Mouse (Mus musculus): Measurements from ENCODE around the gene Mgat3. TPM values are rescaled to one million over a fixed set of nuclear protein-coding genes. Genes with fewer than 3 reads are reported as not detected.

Gene Mgat3
- 0.44 and 0.58 TPM in 2 replicates for polyA plus RNA-seq (2015; fragmentation: Nextera tagmentation; extraction: Ambion mirVana)

DNA sequence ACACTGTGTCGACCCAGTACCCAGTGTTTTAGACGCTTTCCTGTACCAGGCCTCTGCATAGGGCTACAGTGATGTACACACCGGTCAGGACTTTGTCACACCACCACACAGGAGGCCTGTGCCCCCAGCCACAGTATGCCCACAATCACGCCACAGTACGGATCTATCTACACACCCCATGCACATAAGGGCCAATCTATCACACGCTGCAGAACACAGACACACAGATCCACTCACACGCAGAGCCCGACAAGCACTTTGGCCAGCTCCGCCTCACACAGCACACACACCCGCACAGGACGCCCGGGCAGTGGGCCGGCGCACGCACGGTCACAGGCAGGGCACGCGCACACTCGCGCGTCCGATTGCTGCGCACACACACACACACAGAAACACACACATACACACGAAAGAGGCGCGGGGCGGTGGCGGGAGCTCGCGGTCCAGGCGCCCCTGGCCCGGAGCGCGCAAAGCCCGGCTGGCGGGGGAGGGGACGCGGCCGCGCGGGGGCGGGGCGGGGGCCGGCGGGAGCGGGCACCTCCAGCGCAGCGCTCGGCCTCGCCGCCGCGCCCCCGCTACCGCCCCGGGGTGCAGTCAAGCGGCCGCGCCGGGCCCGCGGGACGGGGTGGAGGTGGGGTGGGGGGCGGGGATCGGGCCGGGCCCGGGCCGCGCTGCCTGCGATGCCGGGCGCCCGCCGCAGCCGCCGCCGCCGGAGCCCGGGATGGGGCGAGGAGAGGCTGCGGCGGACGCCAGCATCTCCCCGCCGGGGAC, at the start of gene Mgat3:
Mgat3 (plus strand) TSS at position 721 of the 771 bp plus-strand sequence.
- Histone ChIP-seq H3K36me3 (no peaks in the 10 kb centered on the region), H3K4me1 (replicated peaks) (peaks cover 19% of the 10 kb centered on the region), H3K27ac (no peak within 1 kb of the TSS; the same call in 1 of the 2 replicates), H3K9ac (peak within 1 kb of the TSS; percentile 59), H3K4me3 (replicated peaks) (peak within 1 kb of the TSS; percentile 60), H3K9me3 (replicated peaks) (no peaks in the 10 kb centered on the region), H3K27me3 (peaks cover 83% of the 10 kb centered on the region), H3K4me2 (peak within 1 kb of the TSS; percentile 63)
- no peak for DNase-seq
- WGBS (ENCODE audit: insufficient replicate concordance) = 6% methylated on average over 47 of the region's 85 CpGs
- peak; percentile 31 for ATAC-seq (ENCODE audit: low read depth)

DNA sequence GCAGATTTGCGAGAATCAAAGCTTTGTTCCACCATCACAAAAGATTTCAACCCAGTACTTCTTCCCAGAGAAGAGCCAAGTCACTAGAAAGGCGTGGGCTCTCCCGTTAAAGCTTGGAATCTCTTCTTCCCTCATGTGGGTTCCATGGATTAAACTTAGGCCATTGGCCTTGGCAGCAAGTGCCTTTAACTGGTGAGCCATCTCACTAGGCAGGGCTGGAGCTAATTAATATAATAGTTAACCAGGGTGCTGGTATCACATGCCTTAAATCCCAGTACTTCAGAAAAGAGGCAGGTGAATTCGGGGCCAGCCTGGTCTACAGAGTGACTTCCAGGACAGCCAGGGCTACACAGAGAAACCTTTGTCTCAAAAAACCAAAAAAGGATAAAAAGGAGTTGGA, 48.9 kb upstream of the Mgat3 start:
- ATAC-seq (ENCODE audit: low read depth) = no peak
- no peak overlapping the region for H3K4me2 ChIP-seq
- 80% methylated on average over 4 of the region's 4 CpGs for WGBS (ENCODE audit: insufficient replicate concordance)
- no peaks in the 10 kb centered on the region for H3K36me3 ChIP-seq
- no peak overlapping the region for H3K27ac ChIP-seq
- H3K4me1 ChIP-seq (replicated peaks) = peaks cover 25% of the 10 kb centered on the region
- no peaks in the 10 kb centered on the region for H3K9me3 ChIP-seq (replicated peaks)
- H3K27me3 ChIP-seq = no peaks in the 10 kb centered on the region
- no peak overlapping the region for H3K4me3 ChIP-seq (replicated peaks)
- no peak for DNase-seq
- no peak overlapping the region for H3K9ac ChIP-seq

DNA sequence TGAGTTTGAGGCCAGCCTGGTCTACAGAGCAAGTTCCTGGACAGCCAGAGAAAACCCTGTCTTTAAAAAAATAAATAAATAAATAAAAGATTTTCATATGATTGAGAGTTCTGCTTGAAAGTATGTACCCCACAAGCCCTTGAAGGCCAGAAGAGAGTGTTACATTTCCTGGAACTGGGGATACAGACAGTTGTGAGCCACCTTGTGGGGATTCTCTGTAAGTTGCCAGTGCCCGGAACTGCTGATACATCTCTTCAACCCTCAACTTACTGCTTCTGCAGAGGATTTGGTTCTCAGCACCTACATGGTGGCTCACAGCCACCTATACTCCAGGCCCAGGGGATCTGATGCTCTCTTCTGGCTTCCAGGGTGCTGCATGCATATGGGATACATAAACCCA, 46.3 kb upstream of the Mgat3 start:
- Histone ChIP-seq H3K36me3 (no peaks in the 10 kb centered on the region), H3K27ac (peak overlapping the region; percentile 40; the same call in 1 of the 2 replicates), H3K9ac (no peak overlapping the region), H3K9me3 (replicated peaks) (no peaks in the 10 kb centered on the region), H3K4me3 (replicated peaks) (no peak overlapping the region), H3K27me3 (no peaks in the 10 kb centered on the region), H3K4me2 (no peak overlapping the region), H3K4me1 (replicated peaks) (peaks cover 50% of the 10 kb centered on the region)
- WGBS (ENCODE audit: insufficient replicate concordance) = 27% methylated on average over 1 of the region's 1 CpGs
- DNase-seq = no peak
- no peak for ATAC-seq (ENCODE audit: low read depth)

- no peaks in the 10 kb centered on the region for H3K9me3 ChIP-seq (replicated peaks)
- DNase-seq (no peak), ATAC-seq (ENCODE audit: low read depth) (no peak)
- no peaks in the 10 kb centered on the region for H3K36me3 ChIP-seq
- H3K9ac ChIP-seq = peak overlapping the region; percentile 33; the same call in 1 of the 2 replicates
- peaks cover 68% of the 10 kb centered on the region for H3K4me1 ChIP-seq (replicated peaks)
- 44% methylated on average over 6 of the region's 6 CpGs for WGBS (ENCODE audit: insufficient replicate concordance)
- peak overlapping the region; percentile 97 for H3K27ac ChIP-seq
- peak overlapping the region; percentile 68 for H3K4me2 ChIP-seq
- no peaks in the 10 kb centered on the region for H3K27me3 ChIP-seq
- H3K4me3 ChIP-seq (replicated peaks) = no peak overlapping the region
These were observed 43.5 kb upstream of the Mgat3 start for GRCm38 (mm10) chr15:80129982-80130381.

- H3K4me1 ChIP-seq (replicated peaks) = peaks cover 75% of the 10 kb centered on the region
- peak overlapping the region; percentile 68 for H3K4me2 ChIP-seq
- H3K9me3 ChIP-seq (replicated peaks) = no peaks in the 10 kb centered on the region
- DNase-seq (peak; percentile 87), ATAC-seq (ENCODE audit: low read depth) (peak; percentile 75)
- no peaks in the 10 kb centered on the region for H3K27me3 ChIP-seq
- H3K27ac ChIP-seq = peak overlapping the region; percentile 97
- H3K36me3 ChIP-seq = no peaks in the 10 kb centered on the region
- WGBS (ENCODE audit: insufficient replicate concordance) = 20% methylated on average over 5 of the region's 5 CpGs
- H3K9ac ChIP-seq = peak overlapping the region; percentile 65
- H3K4me3 ChIP-seq (replicated peaks) = peak overlapping the region; percentile 29
These were observed 42.8 kb upstream of the Mgat3 start for GRCm38 (mm10) chr15:80130689-80131088.

GRCm38 (mm10) chr15:80131421-80131820, 42.1 kb upstream of the Mgat3 start:
- Histone ChIP-seq H3K4me2 (peak overlapping the region; percentile 68), H3K4me1 (replicated peaks) (peaks cover 83% of the 10 kb centered on the region), H3K9ac (peak overlapping the region; percentile 65), H3K4me3 (replicated peaks) (no peak overlapping the region), H3K36me3 (peaks cover 5% of the 10 kb centered on the region; the same call in 1 of the 2 replicates), H3K9me3 (replicated peaks) (no peaks in the 10 kb centered on the region), H3K27ac (peak overlapping the region; percentile 97), H3K27me3 (no peaks in the 10 kb centered on the region)
- 48% methylated on average over 6 of the region's 6 CpGs for WGBS (ENCODE audit: insufficient replicate concordance)
- no peak for ATAC-seq (ENCODE audit: low read depth)
- no peak for DNase-seq

- peaks cover 15% of the 10 kb centered on the region; the same call in 1 of the 2 replicates for H3K36me3 ChIP-seq
- no peaks in the 10 kb centered on the region for H3K27me3 ChIP-seq
- H3K9ac ChIP-seq = peak overlapping the region; percentile 89
- H3K4me2 ChIP-seq = peak overlapping the region; percentile 79
- H3K4me1 ChIP-seq (replicated peaks) = peaks cover 88% of the 10 kb centered on the region
- H3K4me3 ChIP-seq (replicated peaks) = peak overlapping the region; percentile 76
- H3K9me3 ChIP-seq (replicated peaks) = no peaks in the 10 kb centered on the region
- ATAC-seq (ENCODE audit: low read depth) = no peak
- H3K27ac ChIP-seq = peak overlapping the region; percentile 97
- 69% methylated on average over 9 of the region's 9 CpGs for WGBS (ENCODE audit: insufficient replicate concordance)
- DNase-seq = no peak
These were observed 41.1 kb upstream of the Mgat3 start for GRCm38 (mm10) chr15:80132452-80132851.

GRCm38 (mm10) chr15:80132993-80133586, 40.4 kb upstream of the Mgat3 start, which contains the start of gene Tab1:
TSS of gene Tab1 (plus strand) at chr15:80133127.
- peak within 1 kb of the TSS; percentile 89 for H3K9ac ChIP-seq
- peak within 1 kb of the TSS; percentile 97 for H3K27ac ChIP-seq
- H3K4me2 ChIP-seq = peak within 1 kb of the TSS; percentile 79
- peak; percentile 81 for ATAC-seq (ENCODE audit: low read depth)
- under 1% methylated on average over 59 of the region's 59 CpGs for WGBS (ENCODE audit: insufficient replicate concordance)
- no peaks in the 10 kb centered on the region for H3K27me3 ChIP-seq
- H3K4me1 ChIP-seq (replicated peaks) = peaks cover 90% of the 10 kb centered on the region
- H3K4me3 ChIP-seq (replicated peaks) = peak within 1 kb of the TSS; percentile 76
- DNase-seq = peak; percentile 84
- no peaks in the 10 kb centered on the region for H3K9me3 ChIP-seq (replicated peaks)
- H3K36me3 ChIP-seq = peaks cover 21% of the 10 kb centered on the region; the same call in 1 of the 2 replicates

- WGBS (ENCODE audit: insufficient replicate concordance) = 2% methylated on average over 14 of the region's 14 CpGs
- H3K9ac ChIP-seq = peak overlapping the region; percentile 89
- H3K36me3 ChIP-seq = peaks cover 27% of the 10 kb centered on the region; the same call in 1 of the 2 replicates
- peak overlapping the region; percentile 97 for H3K27ac ChIP-seq
- H3K4me3 ChIP-seq (replicated peaks) = peak overlapping the region; percentile 76
- H3K9me3 ChIP-seq (replicated peaks) = no peaks in the 10 kb centered on the region
- no peaks in the 10 kb centered on the region for H3K27me3 ChIP-seq
- peaks cover 90% of the 10 kb centered on the region for H3K4me1 ChIP-seq (replicated peaks)
- DNase-seq (peak; percentile 38), ATAC-seq (ENCODE audit: low read depth) (peak; percentile 27)
- H3K4me2 ChIP-seq = peak overlapping the region; percentile 79
These were observed 39.7 kb upstream of the Mgat3 start for GRCm38 (mm10) chr15:80133682-80134449.

- Histone ChIP-seq H3K27me3 (no peaks in the 10 kb centered on the region), H3K27ac (peak overlapping the region; percentile 97), H3K4me1 (replicated peaks) (peaks cover 90% of the 10 kb centered on the region), H3K9ac (peak overlapping the region; percentile 89), H3K4me3 (replicated peaks) (peak overlapping the region; percentile 76), H3K4me2 (peak overlapping the region; percentile 79), H3K36me3 (peaks cover 31% of the 10 kb centered on the region; the same call in 1 of the 2 replicates), H3K9me3 (replicated peaks) (no peaks in the 10 kb centered on the region)
- ATAC-seq (ENCODE audit: low read depth) = no peak
- WGBS (ENCODE audit: insufficient replicate concordance) = 32% methylated on average over 9 of the region's 9 CpGs
- DNase-seq = no peak
These were observed 39.1 kb upstream of the Mgat3 start for GRCm38 (mm10) chr15:80134450-80134847.

GRCm38 (mm10) chr15:80135499-80135898, 38.0 kb upstream of the Mgat3 start:
- Histone ChIP-seq H3K27me3 (no peaks in the 10 kb centered on the region), H3K4me1 (replicated peaks) (peaks cover 86% of the 10 kb centered on the region), H3K9ac (peak overlapping the region; percentile 89), H3K27ac (peak overlapping the region; percentile 31; the same call in 1 of the 2 replicates), H3K4me2 (peak overlapping the region; percentile 79), H3K4me3 (replicated peaks) (no peak overlapping the region), H3K36me3 (peaks cover 41% of the 10 kb centered on the region), H3K9me3 (replicated peaks) (no peaks in the 10 kb centered on the region)
- ATAC-seq (ENCODE audit: low read depth) = no peak
- WGBS (ENCODE audit: insufficient replicate concordance) = 82% methylated on average over 2 of the region's 2 CpGs
- DNase-seq = no peak

All from liver, embryonic 13.5 days (tissue).